Comparison of ENCODE assay signal across 20 mouse cellular contexts in genomic region chr5:123851398-123851797, GRCm38 (mm10). TPM values are rescaled to one million over a fixed set of nuclear protein-coding genes. Genes with fewer than 3 reads are reported as not detected.
DNase-seq lines count a peak whose midpoint lies in the region; ATAC-seq lines count a peak whose summit lies in the region.
"Had no signal": no experiment of that assay in that cellular context is flagged by ENCODE, and none has a peak within 500 bp of the region (broad histone marks: within the 10 kb centered on the region; RNA-seq: fewer than 3 reads in every experiment).

No protein-coding gene starts in this region.

- intact Hi-C loops in heart, postnatal 25 days (cut with DNase I): no loop called here

- no peak overlapping the region for H3K4me3 ChIP-seq in kidney, embryonic 14.5 days (ENCODE audit: low read length)
- H3K4me3 ChIP-seq: embryonic facial prominence, embryonic 13.5 days; gastrocnemius, adult 2 months had no signal

- peak; percentile 64; the same call in 1 of the 2 replicates for ATAC-seq in kidney, embryonic 14.5 days (ENCODE audit: low FRiP score, low TSS enrichment)
- peak; percentile 37 for ATAC-seq in megakaryocyte progenitor cell, adult 5-6 weeks (replicated peaks; ENCODE audit: poor library complexity)
- ATAC-seq: lung, postnatal 0 days had no signal

- WGBS in kidney, embryonic 14.5 days: 9% methylated on average over 2 of the region's 2 CpGs

- 0 out of 2 replicates have a peak, but pooled peaks cover 5% of the 10 kb centered on the region for H3K4me1 ChIP-seq in kidney, embryonic 14.5 days (ENCODE audit: control insufficient read depth, insufficient read depth, low read length)
- H3K4me1 ChIP-seq: embryonic facial prominence, embryonic 13.5 days had no signal

- peak; percentile 27 for DNase-seq in kidney, adult 11 months
- DNase-seq in kidney, adult 18-20 months: no peak
- DNase-seq in thymus, postnatal 4 days: peak; percentile 40
- no peak for DNase-seq in heart, postnatal 25 days (ENCODE audit: low spot score)
- no peak for DNase-seq in heart, adult 8-10 months (ENCODE audit: low spot score)
- DNase-seq in adrenal gland, adult (ENCODE audit: inconsistent age in 2 of 2, low spot score in 1 of 2): no peak
- DNase-seq: cerebellum, adult 9-11 months; gastrocnemius, adult 2 months; right cerebral cortex, postnatal 14 days had no signal

- H3K36me3 ChIP-seq in kidney, embryonic 14.5 days (ENCODE audit: control insufficient read depth, insufficient read depth, low read length): no peaks in the 10 kb centered on the region
- H3K36me3 ChIP-seq: embryonic facial prominence, embryonic 13.5 days had no signal

- H3K27ac ChIP-seq in kidney, embryonic 14.5 days (ENCODE audit: low read depth, low read length): no peak overlapping the region
- H3K27ac ChIP-seq: embryonic facial prominence, embryonic 13.5 days; gastrocnemius, adult 2 months; hindbrain, embryonic 14.5 days had no signal

- H3K27me3 ChIP-seq in kidney, embryonic 14.5 days (ENCODE audit: control insufficient read depth, insufficient read depth, low read length): no peaks in the 10 kb centered on the region
- H3K27me3 ChIP-seq: embryonic facial prominence, embryonic 13.5 days had no signal

- H3K9me3 ChIP-seq in kidney, embryonic 14.5 days (ENCODE audit: control insufficient read depth, low read length): no peaks in the 10 kb centered on the region
- H3K9me3 ChIP-seq: embryonic facial prominence, embryonic 13.5 days had no signal

- H3K9ac ChIP-seq in kidney, embryonic 14.5 days (ENCODE audit: low read depth, low read length): no peak overlapping the region
- H3K9ac ChIP-seq: embryonic facial prominence, embryonic 13.5 days; hindbrain, embryonic 14.5 days had no signal

- no peak overlapping the region for H3K4me2 ChIP-seq in kidney, embryonic 14.5 days (replicated peaks; ENCODE audit: low read depth, low read length)
- H3K4me2 ChIP-seq: embryonic facial prominence, embryonic 13.5 days; hindbrain, embryonic 14.5 days; liver, embryonic 11.5 days had no signal

RNA-seq across cellular contexts. Expression of gene Hcar2, which starts 13.9 kb away (rescaled TPM):
- not detected in 2 replicates for polyA plus RNA-seq in kidney, embryonic 14.5 days (2014; fragmentation: Nextera tagmentation; extraction: Ambion mirVana)
- total RNA-seq in megakaryocyte progenitor cell, adult 5-6 weeks (2015): 2.7 and 11.6 TPM in 2 replicates
- 1.3 and 4.0 TPM in 2 replicates for total RNA-seq in megakaryocyte progenitor cell, adult 5-6 weeks (2017)
- under 1 TPM; 0.13 to 0.25 TPM for total RNA-seq in heart, postnatal 25 days (2021)
- total RNA-seq in heart, adult 8-10 months (2022): 1 to 10 TPM in 1 of 4 experiments, under 1 TPM in 2, not detected in 1; 0.12 to 2.0 (median 0.22) TPM
- total RNA-seq: gastrocnemius, adult 2 months; left cerebral cortex, postnatal 14 days had no signal
- polyA plus RNA-seq: C2C12; forebrain, embryonic 11.5 days; heart, embryonic 14.5 days; hindbrain, embryonic 14.5 days; liver, embryonic 11.5 days had no signal

RNA-seq across cellular contexts. Expression of gene Hcar1, which starts 28.4 kb away (rescaled TPM):
- polyA plus RNA-seq in kidney, embryonic 14.5 days (2014; fragmentation: Nextera tagmentation; extraction: Ambion mirVana): 1.0 and 1.4 TPM in 2 replicates
- not detected in 2 replicates for total RNA-seq in megakaryocyte progenitor cell, adult 5-6 weeks (2015)
- total RNA-seq in megakaryocyte progenitor cell, adult 5-6 weeks (2017): not detected in 2 replicates
- under 1 TPM; 0.49 to 0.81 TPM for total RNA-seq in heart, postnatal 25 days (2021)
- under 1 TPM; 0.31 to 0.52 (median 0.42) TPM for total RNA-seq in heart, adult 8-10 months (2022)
- total RNA-seq: neutrophil, adult 5-6 weeks had no signal

RNA-seq across cellular contexts. Expression of gene Denr, which starts 55.6 kb away (rescaled TPM):
- 135 and 171 TPM in 2 replicates for polyA plus RNA-seq in kidney, embryonic 14.5 days (2014; fragmentation: Nextera tagmentation; extraction: Ambion mirVana)
- 113 and 123 TPM in 2 replicates for total RNA-seq in megakaryocyte progenitor cell, adult 5-6 weeks (2015)
- 90.6 and 105 TPM in 2 replicates for total RNA-seq in megakaryocyte progenitor cell, adult 5-6 weeks (2017)
- 10 to 100 TPM; 48.0 to 48.9 TPM for total RNA-seq in heart, postnatal 25 days (2021)
- total RNA-seq in heart, adult 8-10 months (2022): 10 to 100 TPM; 45.9 to 52.4 (median 50.6) TPM

Comparison
In these comparisons a context has a peak if more than half of its experiments do, and no peak if none do; other contexts are left out.
1. DNase-seq: peak in kidney, adult 11 months (single experiment) and thymus, postnatal 4 days (single experiment); none in kidney, adult 18-20 months (single experiment), heart, postnatal 25 days (single experiment), heart, adult 8-10 months (single experiment) and adrenal gland, adult (0 of 2).